ENCODE assay signal across 16 mouse cellular contexts in the genomic region with DNA sequence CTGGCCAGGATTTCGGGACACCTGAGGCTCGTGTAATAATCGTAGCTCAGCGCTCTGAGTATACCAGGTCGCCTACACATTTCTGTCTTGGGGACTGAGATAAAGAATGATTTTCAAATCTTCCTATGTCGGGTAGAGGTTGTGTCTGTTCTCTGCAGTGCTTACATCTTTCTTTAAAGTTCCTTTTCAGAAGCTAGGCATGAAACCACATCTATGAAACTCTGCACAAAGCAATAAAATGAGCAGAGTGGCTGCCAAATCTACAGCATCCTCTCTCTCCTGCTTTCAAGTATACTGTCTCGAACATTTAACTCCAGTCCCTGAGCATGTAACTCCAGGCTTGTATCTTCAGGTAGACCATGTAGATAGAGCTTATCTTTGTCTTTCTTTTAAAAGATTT.
"Had no signal": no experiment of that assay in that cellular context is flagged by ENCODE, and none has a peak within 500 bp of the region (broad histone marks: within the 10 kb centered on the region; RNA-seq: fewer than 3 reads in every experiment).

No protein-coding gene starts in this region.

- H3K4me2 ChIP-seq: lung, embryonic 14.5 days; midbrain, embryonic 12.5 days; neural tube, embryonic 13.5 days; neural tube, embryonic 15.5 days had no signal

- H3K9ac ChIP-seq: liver, embryonic 14.5 days; lung, embryonic 14.5 days; midbrain, embryonic 12.5 days; neural tube, embryonic 13.5 days; neural tube, embryonic 15.5 days had no signal

- DNase-seq: lung, adult 18-20 months; lung, embryonic 14.5 days; lung, postnatal 10 days; lung, postnatal 4 days; midbrain, embryonic 14.5 days; retina, postnatal 1 day; right cerebral cortex, adult 18-20 months; right cerebral cortex, postnatal 25 days; right cerebral cortex, postnatal 4 days; spleen, adult 18-20 months; thymus, adult 18-20 months; thymus, postnatal 25 days had no signal

- H3K4me1 ChIP-seq: midbrain, embryonic 12.5 days had no signal

- H3K27me3 ChIP-seq: midbrain, embryonic 12.5 days; neural tube, embryonic 13.5 days; neural tube, embryonic 15.5 days had no signal

- H3K4me3 ChIP-seq: midbrain, embryonic 12.5 days; neural tube, embryonic 13.5 days; neural tube, embryonic 15.5 days had no signal

- H3K27ac ChIP-seq: liver, embryonic 14.5 days; midbrain, embryonic 12.5 days; neural tube, embryonic 13.5 days; neural tube, embryonic 15.5 days had no signal

- H3K36me3 ChIP-seq: midbrain, embryonic 12.5 days; neural tube, embryonic 13.5 days; neural tube, embryonic 15.5 days had no signal

- H3K9me3 ChIP-seq: midbrain, embryonic 12.5 days; neural tube, embryonic 13.5 days; neural tube, embryonic 15.5 days had no signal
